Mouse (Mus musculus) spleen, adult 2 months (tissue): ENCODE results near the gene Ppp6r1.

Source experiments
- CTCF ChIP-seq: fragments of 200-500 bp; IDR thresholded peaks from 2 replicates; pipeline ENCODE4 v1.5.1; 2011; ENCODE audit warnings: mild to moderate bottlenecking, inconsistent platforms; ENCODE audit not compliant: insufficient read depth, insufficient read length, insufficient replicate concordance; ENCODE audit errors: extremely low read depth
- POLR2A ChIP-seq: fragments of 200-500 bp; IDR thresholded peaks from 2 replicates; pipeline ENCODE4 v1.6.1; 2011; ENCODE audit warnings: low read depth, low read length, inconsistent platforms

DNA sequence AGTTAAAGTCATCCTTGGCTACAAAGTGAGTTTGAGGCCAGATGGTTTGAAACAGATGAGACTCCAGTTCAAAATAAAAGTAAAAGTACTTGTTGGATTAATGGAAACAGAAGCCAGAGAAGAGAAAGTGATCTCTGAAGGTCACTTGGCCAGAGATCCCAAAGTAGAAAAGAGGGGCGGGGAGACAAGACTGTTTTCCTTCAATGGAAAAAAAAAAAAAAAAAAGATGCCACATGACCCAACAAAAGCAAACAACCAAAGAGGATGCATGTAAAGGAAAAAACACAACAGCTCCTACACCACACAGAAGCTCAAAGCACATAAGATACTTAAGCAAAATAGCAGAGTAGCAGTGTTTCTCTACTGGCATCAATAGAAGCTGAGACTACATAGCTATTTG, 2.9 kb downstream of the Ppp6r1 start:
- TF ChIP-seq CTCF (no peak), POLR2A (no peak)
